Mouse (Mus musculus) cerebellum, postnatal 4 days (tissue): ENCODE results near the gene Btbd35f8.
"Not testable (repeated sequence)": the region's sequence is repeated elsewhere in the genome, so short reads cannot be mapped to it uniquely, and the experiment has no call there.

Experiments used
- DNase-seq, 2 experiments: peaks; one replicate each; pipeline ENCODE4 v3.0.0; 2022; ENCODE audit warnings: low spot score in 2 of 2, mixed read lengths in 1 of 2

Gene Btbd35f8

GRCm38 (mm10) chrX:34450224-34450623 lies at the start of gene Btbd35f8:
Gene Btbd35f8, plus strand, starts transcription at chrX:34450524.
- not testable (repeated sequence) for DNase-seq
